Mouse (Mus musculus) testis, adult 2 months (tissue): ENCODE measurements around the gene 1700025G04Rik.

Experiments used
- CTCF ChIP-seq: fragments of 200-500 bp; IDR thresholded peaks from 2 replicates; pipeline ENCODE4 v1.5.1; 2012; ENCODE audit warnings: low read depth, mild to moderate bottlenecking, inconsistent platforms, low read length, moderate library complexity; ENCODE audit not compliant: control insufficient read depth, insufficient read depth, insufficient replicate concordance
- POLR2A ChIP-seq: fragments of 200-500 bp; IDR thresholded peaks from 2 replicates; pipeline ENCODE4 v1.6.1; 2012; ENCODE audit warnings: low read depth, mild to moderate bottlenecking, inconsistent platforms, low read length, moderate library complexity; ENCODE audit not compliant: control insufficient read depth

DNA sequence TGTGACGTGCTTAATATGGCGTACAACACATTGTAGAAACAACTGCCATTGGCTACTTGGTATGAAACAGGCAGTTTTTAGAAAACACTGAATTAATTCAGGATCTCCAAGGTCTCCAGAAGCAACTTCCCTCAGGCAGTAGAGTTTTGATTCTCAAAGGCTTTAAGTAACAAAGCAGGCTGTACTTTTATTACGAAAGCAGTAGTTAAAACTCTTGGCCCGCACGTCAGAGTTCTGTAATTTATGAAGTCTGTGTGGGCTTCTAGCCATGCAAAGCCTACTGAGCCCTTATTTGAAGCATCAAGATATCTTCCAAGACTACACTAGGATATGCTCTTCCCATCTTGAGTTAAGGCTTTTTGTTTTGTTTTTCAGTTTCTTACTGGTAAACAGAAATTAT, 89.5 kb downstream of the 1700025G04Rik start:
- TF ChIP-seq CTCF (no peak), POLR2A (no peak)
